Mouse (Mus musculus): ENCODE results near the gene Nfasc. TPM values are rescaled to one million over a fixed set of nuclear protein-coding genes. Genes with fewer than 3 reads are reported as not detected.

The Nfasc gene
- polyA plus RNA-seq, 1 experiment from 2014 or later, result 45.3 TPM

DNA sequence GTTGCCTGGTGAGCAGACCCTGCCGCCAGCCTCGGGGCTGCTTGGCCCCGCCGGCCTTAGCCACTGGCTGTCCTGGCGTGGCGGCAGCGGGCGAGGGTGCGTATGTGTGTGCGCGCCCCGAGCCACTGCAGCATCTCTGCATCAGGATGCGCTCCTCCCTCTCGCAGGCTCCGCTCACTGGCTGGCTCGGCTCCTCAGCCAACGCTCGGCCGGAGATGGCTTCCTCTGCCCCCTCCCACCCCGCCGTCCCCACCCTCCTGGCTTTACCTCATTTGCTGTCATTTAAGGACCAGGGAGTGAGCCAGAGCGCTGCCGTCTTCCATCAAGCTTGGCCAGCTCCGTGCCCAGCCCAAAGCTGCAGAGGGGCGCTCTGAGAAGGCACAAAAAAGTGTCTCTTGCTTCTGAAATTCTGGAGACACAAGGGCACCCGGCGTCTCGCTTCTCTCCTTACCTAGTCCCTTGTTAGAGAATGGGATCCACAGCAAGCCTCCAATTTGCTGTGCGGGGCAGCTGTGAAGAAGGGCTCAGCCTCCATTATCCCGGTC lies 198.8 kb downstream of the Nfasc start, which contains the start of gene Cntn2:
Gene Cntn2 (minus strand): TSS at position 495 of the 545 bp plus-strand sequence.
- Histone ChIP-seq H3K27me3 (peaks cover 38% of the 10 kb centered on the region), H3K4me1 (replicated peaks) (peaks cover 58% of the 10 kb centered on the region), H3K27ac (peak within 1 kb of the TSS; percentile 72), H3K36me3 (no peaks in the 10 kb centered on the region), H3K9me3 (no peaks in the 10 kb centered on the region), H3K4me3 (peak within 1 kb of the TSS; percentile 51), H3K9ac (peak within 1 kb of the TSS; percentile 81), H3K4me2 (peak within 1 kb of the TSS; percentile 68)
- under 1% methylated on average over 30 of the region's 30 CpGs for WGBS
- ATAC-seq (ENCODE audit: low FRiP score), result peak; percentile 87

DNA sequence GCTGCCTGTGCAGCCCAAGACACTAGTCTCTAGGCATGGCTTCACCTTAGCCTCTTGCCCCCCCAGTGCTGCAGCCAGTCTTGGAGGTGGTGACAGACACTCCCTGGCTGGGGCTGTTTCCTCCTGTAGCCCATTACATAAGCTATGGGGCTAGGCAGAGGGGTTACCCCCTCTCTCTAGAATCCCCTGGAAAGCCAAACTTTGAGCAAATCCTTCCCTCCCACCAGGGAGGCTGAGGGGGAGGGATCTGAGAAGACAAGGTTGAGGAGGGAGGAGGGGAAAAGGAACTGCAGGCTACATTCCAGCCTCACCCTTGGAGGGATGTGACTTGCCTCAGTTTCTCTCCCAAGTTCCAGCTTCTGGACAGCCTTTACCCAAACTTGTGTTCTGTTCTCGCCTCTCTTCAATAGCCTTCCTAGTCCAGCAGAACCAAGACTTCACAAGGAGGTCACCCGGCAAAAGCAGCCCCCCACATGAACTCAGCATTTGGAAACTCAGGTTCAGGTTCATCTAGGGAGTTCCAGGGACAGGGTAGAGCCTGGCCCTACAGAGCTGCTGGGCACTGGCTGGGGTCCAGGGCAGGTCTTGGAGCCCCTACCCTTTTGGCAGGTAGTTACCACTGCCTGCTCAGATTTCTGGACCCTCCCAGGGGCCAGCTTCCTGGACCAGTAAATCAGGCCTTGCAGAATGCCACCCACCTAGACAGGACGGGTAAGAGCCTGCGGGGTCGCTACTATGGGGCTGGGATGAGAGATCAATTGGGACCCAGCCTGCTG lies 199.6 kb downstream of the Nfasc start:
- ATAC-seq (ENCODE audit: low FRiP score), result peak; percentile 22
- Histone ChIP-seq H3K27ac (peak overlapping the region; percentile 72), H3K4me1 (replicated peaks) (peaks cover 62% of the 10 kb centered on the region), H3K36me3 (no peaks in the 10 kb centered on the region), H3K4me2 (peak overlapping the region; percentile 68), H3K9ac (peak overlapping the region; percentile 81), H3K9me3 (no peaks in the 10 kb centered on the region), H3K4me3 (peak overlapping the region; percentile 51), H3K27me3 (peaks cover 38% of the 10 kb centered on the region)
- WGBS, result 14% methylated on average over 5 of the region's 5 CpGs

DNA sequence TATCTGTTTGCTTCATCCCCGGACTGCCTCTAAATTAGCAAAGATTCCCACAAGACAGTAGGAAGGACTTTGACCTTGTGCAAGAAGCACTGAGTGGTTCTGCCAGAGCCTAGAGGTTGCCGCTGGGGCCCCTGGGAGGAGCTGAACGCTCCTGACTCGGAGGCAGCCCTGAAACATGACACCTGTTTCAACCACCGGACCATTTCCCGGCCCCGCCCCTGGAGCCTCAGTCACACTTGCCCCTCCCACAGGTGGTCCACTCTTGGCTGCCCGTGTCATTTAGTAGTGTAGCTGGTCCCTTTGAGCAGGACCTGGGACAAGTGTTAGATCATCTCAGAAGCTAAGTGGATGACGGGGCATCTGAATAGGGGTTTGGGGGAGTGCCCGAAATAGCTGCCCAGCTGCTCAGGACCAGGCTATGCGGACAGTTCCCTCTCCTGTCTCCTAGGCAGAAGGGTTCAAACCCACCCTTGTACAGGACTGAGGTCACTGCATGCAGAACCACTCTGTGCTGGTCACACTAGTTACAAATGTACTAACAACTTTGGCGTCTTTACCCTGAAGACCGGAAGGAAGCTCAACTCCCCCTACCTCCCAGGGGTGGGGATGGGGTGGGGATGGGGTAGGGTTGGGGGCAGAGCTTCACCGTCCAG lies 200.3 kb downstream of the Nfasc start:
- WGBS, result 7% methylated on average over 14 of the region's 14 CpGs
- Histone ChIP-seq H3K27me3 (peaks cover 38% of the 10 kb centered on the region), H3K36me3 (no peaks in the 10 kb centered on the region), H3K4me1 (replicated peaks) (peaks cover 62% of the 10 kb centered on the region), H3K9ac (peak overlapping the region; percentile 81), H3K4me2 (peak overlapping the region; percentile 68), H3K9me3 (no peaks in the 10 kb centered on the region), H3K4me3 (peak overlapping the region; percentile 51), H3K27ac (peak overlapping the region; percentile 72; the same call in 1 of the 2 replicates)
- no peak for ATAC-seq (ENCODE audit: low FRiP score)

DNA sequence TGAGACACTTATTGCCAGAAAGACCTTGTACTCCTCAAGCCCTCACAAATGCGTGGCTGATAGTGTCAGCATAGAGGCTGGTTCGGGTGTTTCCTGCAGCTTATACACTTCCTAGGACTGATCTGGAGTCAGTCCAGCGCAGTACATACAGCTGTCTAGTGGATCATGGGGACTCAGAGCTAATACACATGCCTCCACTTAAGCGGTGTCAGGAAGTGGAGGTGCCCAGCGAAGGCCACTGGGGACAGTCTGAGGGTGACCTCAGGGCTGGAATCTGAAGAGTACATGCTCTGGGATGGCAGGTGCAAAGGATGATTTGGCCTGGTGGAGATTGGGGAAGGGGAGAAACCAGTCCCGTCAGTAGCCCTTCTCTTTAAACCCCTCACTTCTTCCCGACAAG lies 200.9 kb downstream of the Nfasc start:
- no peaks in the 10 kb centered on the region for H3K36me3 ChIP-seq
- WGBS, result 56% methylated on average over 7 of the region's 7 CpGs
- H3K27me3 ChIP-seq, result peaks cover 38% of the 10 kb centered on the region

DNA sequence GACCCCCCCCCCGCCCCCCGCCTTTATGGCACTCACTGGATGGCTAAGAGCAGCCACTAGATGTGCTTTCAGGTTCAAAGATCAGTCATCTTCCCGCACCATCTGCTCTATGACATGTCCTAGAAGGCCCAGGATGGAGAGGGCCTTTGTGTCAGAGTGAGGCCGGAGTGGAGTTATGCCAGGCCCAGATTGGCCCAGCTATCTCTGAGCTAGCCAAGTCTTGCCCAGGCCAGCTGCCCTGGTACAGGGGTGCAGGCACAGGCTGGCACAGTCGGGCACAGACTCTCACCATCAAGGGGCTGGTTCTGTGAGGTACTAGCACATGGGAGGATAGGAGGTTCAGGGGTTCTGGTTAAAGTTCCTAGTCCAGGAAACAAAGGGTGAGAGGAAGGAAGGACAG lies 203.9 kb downstream of the Nfasc start:
- Histone ChIP-seq H3K27me3 (peaks cover 24% of the 10 kb centered on the region), H3K36me3 (0 out of 2 replicates have a peak, but pooled peaks cover 3% of the 10 kb centered on the region), H3K4me1 (replicated peaks) (peaks cover 81% of the 10 kb centered on the region), H3K27ac (peak overlapping the region; percentile 58), H3K4me2 (0 out of 2 replicates have a peak overlapping the region, but pooled peaks have one; percentile 68), H3K9ac (peak overlapping the region; percentile 29; the same call in 1 of the 2 replicates), H3K9me3 (no peaks in the 10 kb centered on the region), H3K4me3 (no peak overlapping the region)
- 83% methylated on average over 5 of the region's 5 CpGs for WGBS
- ATAC-seq (ENCODE audit: low FRiP score), result no peak

More for the DNA sequence above, 200.9 kb downstream of the Nfasc start:
- ATAC-seq (ENCODE audit: low FRiP score), result no peak
- peak overlapping the region; percentile 81; the same call in 1 of the 2 replicates for H3K9ac ChIP-seq
- H3K4me3 ChIP-seq, result peak overlapping the region; percentile 51
- peaks cover 62% of the 10 kb centered on the region for H3K4me1 ChIP-seq (replicated peaks)
- H3K9me3 ChIP-seq, result no peaks in the 10 kb centered on the region
- H3K4me2 ChIP-seq, result peak overlapping the region; percentile 68
- H3K27ac ChIP-seq, result peak overlapping the region; percentile 52; the same call in 1 of the 2 replicates

DNA sequence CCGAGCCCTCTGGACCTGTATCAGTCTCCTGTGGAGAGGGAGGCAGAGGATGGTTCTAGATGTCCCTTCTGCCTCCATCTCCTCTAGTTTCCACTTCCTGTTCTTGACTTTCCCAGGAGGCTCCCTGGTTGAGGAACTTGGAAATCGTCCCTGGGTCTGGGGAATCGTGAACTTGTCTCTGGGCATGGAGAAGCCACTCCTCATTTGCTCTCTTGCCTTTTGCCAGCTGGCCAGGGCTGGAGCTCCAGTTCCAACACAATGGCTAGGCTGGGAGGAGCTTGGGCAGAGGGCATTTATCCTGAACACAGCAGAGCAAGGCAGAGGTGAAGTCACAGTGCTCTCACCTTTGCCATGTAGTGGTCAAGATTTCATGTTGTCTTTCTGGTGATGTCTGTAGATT lies 205.2 kb downstream of the Nfasc start:
- peaks cover 78% of the 10 kb centered on the region for H3K4me1 ChIP-seq (replicated peaks)
- no peak overlapping the region for H3K27ac ChIP-seq
- no peak overlapping the region for H3K9ac ChIP-seq
- H3K9me3 ChIP-seq, result no peaks in the 10 kb centered on the region
- ATAC-seq (ENCODE audit: low FRiP score), result no peak
- no peak overlapping the region for H3K4me2 ChIP-seq
- H3K36me3 ChIP-seq, result 0 out of 2 replicates have a peak, but pooled peaks cover 3% of the 10 kb centered on the region
- H3K4me3 ChIP-seq, result no peak overlapping the region
- H3K27me3 ChIP-seq, result peaks cover 13% of the 10 kb centered on the region; the same call in 1 of the 2 replicates
- WGBS, result 80% methylated on average over 3 of the region's 3 CpGs

DNA sequence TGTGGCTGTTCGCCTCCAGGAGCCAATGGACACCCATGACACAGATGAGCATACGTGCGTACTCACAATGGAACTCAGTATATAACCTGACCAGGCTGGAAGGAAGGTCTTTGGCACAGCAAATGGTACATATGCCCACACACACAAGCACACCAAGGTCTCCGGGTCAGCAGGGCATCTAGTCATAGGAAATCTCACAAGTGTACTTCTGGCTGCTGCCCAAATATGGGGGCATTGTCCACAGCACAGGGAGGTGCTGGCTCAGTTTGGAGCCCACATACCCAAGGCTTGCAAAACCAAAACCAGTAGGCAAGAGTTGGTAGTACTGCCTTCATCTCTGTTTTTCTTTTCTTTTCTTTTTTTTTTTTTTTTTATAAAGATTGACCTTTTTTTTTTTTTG lies 206.1 kb downstream of the Nfasc start:
- Histone ChIP-seq H3K36me3 (0 out of 2 replicates have a peak, but pooled peaks cover 3% of the 10 kb centered on the region), H3K9ac (no peak overlapping the region), H3K4me1 (replicated peaks) (peaks cover 78% of the 10 kb centered on the region), H3K27me3 (peaks cover 5% of the 10 kb centered on the region; the same call in 1 of the 2 replicates), H3K27ac (no peak overlapping the region), H3K4me2 (no peak overlapping the region), H3K9me3 (no peaks in the 10 kb centered on the region), H3K4me3 (no peak overlapping the region)
- WGBS, result 94% methylated on average over 4 of the region's 4 CpGs
- ATAC-seq (ENCODE audit: low FRiP score), result no peak

DNA sequence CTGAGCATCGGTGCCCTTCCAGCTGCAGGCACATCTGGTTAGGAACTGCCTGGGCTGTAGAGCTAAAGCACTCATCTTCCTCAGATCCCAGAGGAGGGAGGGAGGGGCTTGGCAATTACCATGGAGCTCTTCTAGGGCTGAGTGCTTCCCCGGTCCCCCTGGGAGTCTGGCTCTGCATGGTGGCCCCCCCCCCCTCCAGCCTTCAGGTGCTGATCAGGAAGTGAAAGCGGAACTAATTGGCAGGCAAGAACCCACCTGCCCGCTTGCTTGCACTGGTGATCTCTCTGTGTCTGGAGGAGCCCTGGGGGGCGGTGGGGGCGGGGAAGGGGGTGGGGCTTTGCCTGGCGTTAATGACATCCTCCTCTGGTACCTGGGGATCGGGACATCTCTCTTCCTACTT lies 207.8 kb downstream of the Nfasc start:
- H3K4me3 ChIP-seq, result 0 out of 2 replicates have a peak overlapping the region, but pooled peaks have one; percentile 5
- peaks cover 5% of the 10 kb centered on the region; the same call in 1 of the 2 replicates for H3K36me3 ChIP-seq
- H3K9ac ChIP-seq, result peak overlapping the region; percentile 46
- H3K4me2 ChIP-seq, result peak overlapping the region; percentile 29
- 2% methylated on average over 7 of the region's 8 CpGs for WGBS
- peaks cover 70% of the 10 kb centered on the region for H3K4me1 ChIP-seq (replicated peaks)
- H3K27ac ChIP-seq, result peak overlapping the region; percentile 80
- H3K27me3 ChIP-seq, result no peaks in the 10 kb centered on the region
- peak; percentile 34; the same call in 1 of the 2 replicates for ATAC-seq (ENCODE audit: low FRiP score)
- no peaks in the 10 kb centered on the region for H3K9me3 ChIP-seq

DNA sequence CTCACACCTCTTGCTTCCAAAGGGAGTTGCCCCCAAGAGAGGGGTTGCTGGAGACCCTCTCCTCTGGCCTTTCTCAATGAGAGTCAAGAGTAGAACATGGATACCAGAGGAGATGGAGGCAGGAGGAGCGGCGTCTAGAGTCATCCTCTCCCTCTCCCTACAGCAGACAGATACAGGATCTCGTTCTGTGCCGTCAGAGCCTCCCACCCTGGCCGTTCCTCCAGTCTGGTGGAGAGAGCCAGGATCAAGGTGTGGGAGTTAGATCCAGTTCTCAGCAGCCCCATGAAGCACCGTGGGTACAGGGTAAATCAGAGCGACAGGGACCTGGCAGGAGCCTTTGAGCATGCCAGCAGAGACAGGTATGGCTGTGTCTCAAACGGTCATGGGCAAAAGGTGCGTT lies 209.1 kb downstream of the Nfasc start:
- WGBS, result 66% methylated on average over 9 of the region's 9 CpGs
- no peak overlapping the region; the same call in 1 of the 2 replicates for H3K27ac ChIP-seq
- no peaks in the 10 kb centered on the region for H3K27me3 ChIP-seq
- no peak for ATAC-seq (ENCODE audit: low FRiP score)
- H3K9me3 ChIP-seq, result no peaks in the 10 kb centered on the region
- H3K4me2 ChIP-seq, result no peak overlapping the region
- H3K4me1 ChIP-seq (replicated peaks), result peaks cover 56% of the 10 kb centered on the region
- no peak overlapping the region for H3K4me3 ChIP-seq
- H3K9ac ChIP-seq, result no peak overlapping the region
- peaks cover 18% of the 10 kb centered on the region for H3K36me3 ChIP-seq

DNA sequence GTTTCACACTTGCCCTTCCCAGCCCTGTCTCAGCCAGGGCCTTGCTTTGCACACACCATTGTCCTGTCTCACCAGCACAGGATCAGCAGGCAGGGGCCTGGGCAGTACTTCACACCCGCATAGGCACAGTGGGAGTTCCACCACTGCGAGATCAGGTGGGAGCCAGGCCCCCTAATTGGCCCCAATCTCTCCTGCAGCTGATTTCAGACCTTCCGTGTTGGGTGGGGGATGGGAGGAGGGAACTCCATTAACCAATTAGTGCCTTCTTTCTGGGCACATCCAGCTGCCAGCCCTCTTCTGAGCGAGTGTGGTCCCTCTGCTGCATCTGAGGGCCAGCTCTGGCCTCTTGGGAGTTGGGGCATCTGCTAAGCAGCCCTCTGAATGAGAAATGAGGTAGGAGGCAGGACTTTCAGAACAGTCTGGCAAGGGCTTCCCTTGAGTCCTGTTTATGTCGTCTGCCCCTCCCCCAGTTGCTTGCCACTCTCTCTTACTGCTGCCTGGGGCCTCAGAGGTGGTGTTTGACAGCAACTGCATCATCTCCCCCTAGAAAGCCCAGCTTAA lies 210.9 kb downstream of the Nfasc start:
- peaks cover 18% of the 10 kb centered on the region for H3K36me3 ChIP-seq
- no peaks in the 10 kb centered on the region for H3K27me3 ChIP-seq
- no peaks in the 10 kb centered on the region for H3K9me3 ChIP-seq
- H3K9ac ChIP-seq, result no peak overlapping the region
- peaks cover 68% of the 10 kb centered on the region for H3K4me1 ChIP-seq (replicated peaks)
- H3K4me2 ChIP-seq, result no peak overlapping the region
- 5% methylated on average over 5 of the region's 5 CpGs for WGBS
- peak; percentile 67 for ATAC-seq (ENCODE audit: low FRiP score)
- no peak overlapping the region for H3K4me3 ChIP-seq
- H3K27ac ChIP-seq, result peak overlapping the region; percentile 81

DNA sequence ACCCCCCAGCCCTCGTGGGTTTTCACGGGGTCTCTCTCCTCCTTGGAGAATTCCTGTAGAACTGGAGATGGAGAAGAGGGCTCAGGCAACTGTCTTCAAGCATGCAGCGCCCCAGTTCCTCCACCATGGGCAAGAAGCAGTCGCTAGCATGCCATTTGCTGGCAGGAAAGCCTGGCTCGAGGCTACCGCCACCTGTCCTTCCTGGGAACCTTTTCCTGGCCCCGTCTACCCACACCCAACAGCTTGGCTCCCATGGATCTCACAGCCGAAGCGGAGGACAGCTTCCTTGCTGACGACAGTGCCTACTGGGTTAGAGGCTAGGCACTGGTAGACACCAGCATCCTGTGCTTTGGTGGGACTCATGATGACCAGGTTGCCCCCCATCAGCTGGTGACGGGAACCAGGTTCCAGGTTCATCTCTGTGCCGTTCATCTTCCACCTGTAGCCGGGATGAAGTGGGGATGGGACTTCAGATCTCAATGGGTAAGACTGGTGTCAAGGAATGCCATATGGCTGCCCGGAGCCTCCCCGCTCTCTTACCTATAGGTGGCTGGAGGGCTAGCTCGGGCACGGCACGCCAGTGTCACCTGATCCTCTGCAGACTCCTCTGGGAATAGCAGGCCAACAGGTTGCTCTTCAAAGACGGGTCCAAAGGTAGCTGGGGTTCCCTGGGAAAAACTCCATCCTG lies 212.8 kb downstream of the Nfasc start:
- 91% methylated on average over 19 of the region's 19 CpGs for WGBS
- Histone ChIP-seq H3K4me2 (no peak overlapping the region), H3K36me3 (peaks cover 32% of the 10 kb centered on the region), H3K9me3 (no peaks in the 10 kb centered on the region), H3K27me3 (no peaks in the 10 kb centered on the region), H3K9ac (no peak overlapping the region), H3K27ac (no peak overlapping the region), H3K4me1 (replicated peaks) (peaks cover 56% of the 10 kb centered on the region), H3K4me3 (no peak overlapping the region)
- ATAC-seq (ENCODE audit: low FRiP score), result no peak

Measured in hindbrain, embryonic 13.5 days (tissue).